ENCODE assay signal across 25 mouse cellular contexts in the genomic region with DNA sequence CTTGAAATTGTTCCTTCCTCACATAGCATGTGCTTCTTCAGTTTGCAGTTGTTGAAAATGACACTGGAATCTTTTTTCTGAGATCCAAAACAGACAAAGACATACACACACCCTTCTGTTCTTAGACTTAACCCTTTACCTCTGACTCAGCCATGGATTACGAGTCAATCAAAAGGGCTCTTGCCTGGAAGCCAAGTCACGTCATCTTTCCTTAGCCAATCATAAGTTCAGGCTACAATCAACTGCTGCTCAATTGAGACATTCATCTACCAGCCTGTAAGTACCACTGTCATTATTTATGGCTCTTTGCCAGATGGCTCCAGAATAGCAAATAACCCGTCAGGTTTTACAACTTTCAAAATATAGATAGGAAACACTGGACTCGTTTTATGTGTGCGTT. TPM values are rescaled to one million over a fixed set of nuclear protein-coding genes. Genes with fewer than 3 reads are reported as not detected.
A peak's percentile ranks its signal among the peaks of the same experiment; 100 is the strongest.
DNase-seq lines count a peak whose midpoint lies in the region; ATAC-seq lines count a peak whose summit lies in the region.
"Had no signal": no experiment of that assay in that cellular context is flagged by ENCODE, and none has a peak within 500 bp of the region (broad histone marks: within the 10 kb centered on the region; RNA-seq: fewer than 3 reads in every experiment).

A gene (minus strand): TSS at position 101 of the 400 bp plus-strand sequence.

- DNase-seq in embryonic facial prominence, embryonic 14.5 days (ENCODE audit: low spot score) = peak; percentile 11
- DNase-seq in embryonic facial prominence, embryonic 10.5 days (ENCODE audit: low spot score) = no peak
- DNase-seq in 3T3-L1 (ENCODE audit: low read depth, low spot score) (peak; percentile 74), adipocyte (ENCODE audit: low spot score) (peak; percentile 12)
- DNase-seq in yolk sac, embryonic 10.5 days (ENCODE audit: low spot score) = no peak
- DNase-seq in T-cell, adult 2 months (ENCODE audit: low spot score) = no peak
- DNase-seq in cerebellum, postnatal 25 days = no peak
- DNase-seq: adrenal gland, adult 8-10 months; adrenal gland, postnatal 14 days; adrenal gland, postnatal 36 days; cerebellum, adult 11-12 months; cerebellum, adult 2 months; cerebellum, adult 9-10 months; cerebellum, postnatal 10 days; cerebellum, postnatal 36 days; embryo, embryonic 11 days; forebrain, postnatal 0 days had no signal

- no peaks in the 10 kb centered on the region for H3K4me1 ChIP-seq in embryonic facial prominence, embryonic 14.5 days (ENCODE audit: control insufficient read depth, insufficient read depth, low read length)
- no peaks in the 10 kb centered on the region for H3K4me1 ChIP-seq in embryonic facial prominence, embryonic 10.5 days
- H3K4me1 ChIP-seq in intestine, embryonic 16.5 days (ENCODE audit: control insufficient read depth, insufficient read depth, low read length) = no peaks in the 10 kb centered on the region
- H3K4me1 ChIP-seq: embryonic facial prominence, embryonic 12.5 days; embryonic facial prominence, embryonic 15.5 days; forebrain, embryonic 13.5 days; forebrain, embryonic 15.5 days had no signal

- no peak within 1 kb of the TSS for H3K4me2 ChIP-seq in embryonic facial prominence, embryonic 14.5 days (ENCODE audit: low read depth, low read length)
- H3K4me2 ChIP-seq in intestine, embryonic 16.5 days (ENCODE audit: low read depth, low read length) = no peak within 1 kb of the TSS
- H3K4me2 ChIP-seq: embryonic facial prominence, embryonic 12.5 days; embryonic facial prominence, embryonic 15.5 days; forebrain, embryonic 13.5 days; forebrain, embryonic 15.5 days had no signal

- no peak within 1 kb of the TSS for H3K27ac ChIP-seq in embryonic facial prominence, embryonic 14.5 days (replicated peaks; ENCODE audit: low read depth, low read length)
- no peak within 1 kb of the TSS for H3K27ac ChIP-seq in embryonic facial prominence, embryonic 10.5 days (replicated peaks)
- H3K27ac ChIP-seq in intestine, embryonic 16.5 days (ENCODE audit: low read length) = no peak within 1 kb of the TSS
- H3K27ac ChIP-seq: embryonic facial prominence, embryonic 12.5 days; embryonic facial prominence, embryonic 15.5 days; forebrain, embryonic 13.5 days; forebrain, embryonic 15.5 days had no signal

- WGBS in embryonic facial prominence, embryonic 14.5 days = 70% methylated on average over 5 of the region's 5 CpGs
- 84% methylated on average over 5 of the region's 5 CpGs for WGBS in embryonic facial prominence, embryonic 10.5 days
- 46% methylated on average over 5 of the region's 5 CpGs for WGBS in intestine, embryonic 16.5 days

- no peaks in the 10 kb centered on the region for H3K36me3 ChIP-seq in embryonic facial prominence, embryonic 14.5 days (ENCODE audit: control insufficient read depth, insufficient read depth, low read length)
- no peaks in the 10 kb centered on the region for H3K36me3 ChIP-seq in embryonic facial prominence, embryonic 10.5 days (replicated peaks)
- H3K36me3 ChIP-seq in intestine, embryonic 16.5 days (ENCODE audit: control insufficient read depth, insufficient read depth, low read length) = no peaks in the 10 kb centered on the region
- H3K36me3 ChIP-seq: embryonic facial prominence, embryonic 12.5 days; embryonic facial prominence, embryonic 15.5 days; forebrain, embryonic 15.5 days had no signal

- no peak for ATAC-seq in embryonic facial prominence, embryonic 14.5 days (ENCODE audit: low read depth)
- peak; percentile 48; the same call in 1 of the 2 replicates for ATAC-seq in intestine, embryonic 16.5 days
- ATAC-seq: forebrain, embryonic 13.5 days; forebrain, embryonic 15.5 days; forebrain, postnatal 0 days; Patski had no signal

- H3K4me3 ChIP-seq in embryonic facial prominence, embryonic 14.5 days (ENCODE audit: low read depth, low read length) = no peak within 1 kb of the TSS
- H3K4me3 ChIP-seq in embryonic facial prominence, embryonic 10.5 days = no peak within 1 kb of the TSS
- no peak within 1 kb of the TSS for H3K4me3 ChIP-seq in intestine, embryonic 16.5 days (ENCODE audit: low read length)
- H3K4me3 ChIP-seq: embryonic facial prominence, embryonic 12.5 days; embryonic facial prominence, embryonic 15.5 days; erythroblast, embryonic 14.5 days; forebrain, embryonic 13.5 days; forebrain, embryonic 15.5 days had no signal

- no peaks in the 10 kb centered on the region for H3K9me3 ChIP-seq in embryonic facial prominence, embryonic 14.5 days (ENCODE audit: control insufficient read depth, low read length)
- no peaks in the 10 kb centered on the region for H3K9me3 ChIP-seq in embryonic facial prominence, embryonic 10.5 days
- H3K9me3 ChIP-seq in intestine, embryonic 16.5 days (ENCODE audit: control insufficient read depth, low read length) = no peaks in the 10 kb centered on the region
- H3K9me3 ChIP-seq: embryonic facial prominence, embryonic 12.5 days; embryonic facial prominence, embryonic 15.5 days; forebrain, embryonic 13.5 days; forebrain, embryonic 15.5 days had no signal

- no peaks in the 10 kb centered on the region for H3K27me3 ChIP-seq in embryonic facial prominence, embryonic 14.5 days (replicated peaks; ENCODE audit: control insufficient read depth, insufficient read depth, low read length)
- no peaks in the 10 kb centered on the region for H3K27me3 ChIP-seq in embryonic facial prominence, embryonic 10.5 days (replicated peaks; ENCODE audit: low read depth, poor library complexity, severe bottlenecking)
- no peaks in the 10 kb centered on the region for H3K27me3 ChIP-seq in intestine, embryonic 16.5 days (replicated peaks; ENCODE audit: control insufficient read depth, insufficient read depth, low read length)
- H3K27me3 ChIP-seq: embryonic facial prominence, embryonic 12.5 days; embryonic facial prominence, embryonic 15.5 days; forebrain, embryonic 13.5 days; forebrain, embryonic 15.5 days; Patski had no signal

- no peak within 1 kb of the TSS for H3K9ac ChIP-seq in embryonic facial prominence, embryonic 14.5 days (ENCODE audit: low read depth, low read length)
- H3K9ac ChIP-seq in intestine, embryonic 16.5 days (ENCODE audit: low read depth, low read length) = no peak within 1 kb of the TSS
- H3K9ac ChIP-seq: embryonic facial prominence, embryonic 12.5 days; embryonic facial prominence, embryonic 15.5 days; forebrain, embryonic 13.5 days; forebrain, embryonic 15.5 days; forebrain, postnatal 0 days had no signal

RNA-seq across cellular contexts. Expression of the gene that starts here (rescaled TPM):
- 0.14 and 0.31 TPM in 2 replicates for polyA plus RNA-seq in embryonic facial prominence, embryonic 14.5 days (2014; fragmentation: Nextera tagmentation; extraction: Ambion mirVana)
- polyA plus RNA-seq in embryonic facial prominence, embryonic 10.5 days (2016; fragmentation: Nextera tagmentation; extraction: Ambion mirVana) = 0.04 TPM in 1 of 2 replicates, not detected in the other
- not detected in 2 replicates for polyA plus RNA-seq in intestine, embryonic 16.5 days (2015; fragmentation: Nextera tagmentation; extraction: Ambion mirVana)
- polyA plus RNA-seq: cerebellum, adult 2 months; erythroblast, embryonic 14.5 days; forebrain, embryonic 11.5 days; forebrain, embryonic 13.5 days; forebrain, embryonic 15.5 days; forebrain, postnatal 0 days; Patski had no signal

Comparison
In these comparisons a context has a peak if more than half of its experiments do, and no peak if none do; other contexts are left out.
1. Peak in DNase-seq in embryonic facial prominence, embryonic 14.5 days; RNA of the gene not detected or under 1 TPM.
2. Peak in ATAC-seq in intestine, embryonic 16.5 days; RNA of the gene not detected or under 1 TPM.
3. DNase-seq: peak in 3T3-L1 (single experiment) and adipocyte (single experiment); none in embryonic facial prominence, embryonic 10.5 days (single experiment), yolk sac, embryonic 10.5 days (single experiment), T-cell, adult 2 months (single experiment) and cerebellum, postnatal 25 days (0 of 2).